Mouse (Mus musculus) liver, adult 2 months (tissue): ENCODE measurements at regions not wholly inside any gene's neighbourhood (a gene's known extent, or its start where the extent isn't known, plus 50 kb on each side); places are given as distances from the start of the nearest gene placed in this dataset.

Source experiments
- CTCF ChIP-seq: fragments of 200-500 bp; IDR thresholded peaks from 2 replicates; pipeline ENCODE4 v1.5.1; 2011; ENCODE audit warnings: low read depth, low read length, control low read depth
- POLR2A ChIP-seq: fragments of 200-500 bp; IDR thresholded peaks from 2 replicates; pipeline ENCODE4 v1.6.1; 2011; ENCODE audit warnings: low read length, control low read depth; ENCODE audit not compliant: insufficient read depth; ENCODE audit errors: extremely low read depth

- TF ChIP-seq CTCF (no peak), POLR2A (no peak)
Observed at GRCm38 (mm10) chr13:63989769-63990168, 99.3 kb downstream of the Hsd17b3 start.
